Mouse (Mus musculus) thymus, postnatal 14 days (tissue): ENCODE data around the gene Dst.
"Not testable (repeated sequence)": the region's sequence is repeated elsewhere in the genome, so short reads cannot be mapped to it uniquely, and the experiment has no call there.

ENCODE experiments used
- DNase-seq: peaks from one replicate; pipeline ENCODE4 v3.0.0; 2021

Dst gene

DNA sequence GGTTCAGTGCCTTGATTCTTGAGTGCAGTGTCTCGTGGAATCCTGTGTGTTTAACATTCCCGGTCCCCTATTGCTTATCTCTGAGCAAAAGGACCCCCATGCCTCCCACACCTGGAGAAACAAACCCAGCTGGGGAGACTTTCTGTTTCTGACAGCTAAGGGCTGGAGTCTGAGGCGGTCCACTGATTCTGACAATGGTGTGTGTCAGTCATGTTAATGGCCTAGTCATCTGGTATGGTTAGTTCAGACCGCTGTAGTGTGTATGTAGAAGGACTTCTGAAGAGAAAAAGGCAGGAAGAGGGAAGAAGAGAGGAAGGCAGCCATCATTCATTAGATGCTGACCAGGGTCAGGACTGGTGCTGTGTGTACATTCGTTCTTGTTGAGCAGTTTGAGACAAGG, 125.0 kb downstream of the Dst start:
- DNase-seq: no peak

DNA sequence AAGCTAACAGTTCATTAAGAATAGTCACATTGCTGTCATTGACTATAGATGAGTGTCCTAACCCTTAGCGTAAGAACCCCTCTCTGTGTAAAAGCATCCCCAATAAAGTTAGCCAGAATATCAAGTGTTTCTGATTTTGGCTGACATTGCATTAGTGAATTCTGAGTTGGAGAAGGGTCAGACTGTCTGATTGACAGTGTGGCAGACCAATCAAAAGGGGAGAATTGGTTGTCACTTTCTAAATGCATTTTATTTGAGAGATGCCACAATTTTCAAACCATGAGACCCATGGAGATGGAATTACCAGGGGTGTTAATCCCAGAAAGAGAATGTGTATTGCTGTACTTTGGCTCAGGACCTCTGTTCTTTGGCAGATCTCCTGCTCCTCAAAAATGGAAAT, 125.5 kb downstream of the Dst start:
- DNase-seq: no peak

GRCm38 (mm10) chr1:34033958-34034357, 125.9 kb downstream of the Dst start:
- no peak for DNase-seq

GRCm38 (mm10) chr1:34036111-34036510, 128.1 kb downstream of the Dst start:
- DNase-seq: no peak

DNA sequence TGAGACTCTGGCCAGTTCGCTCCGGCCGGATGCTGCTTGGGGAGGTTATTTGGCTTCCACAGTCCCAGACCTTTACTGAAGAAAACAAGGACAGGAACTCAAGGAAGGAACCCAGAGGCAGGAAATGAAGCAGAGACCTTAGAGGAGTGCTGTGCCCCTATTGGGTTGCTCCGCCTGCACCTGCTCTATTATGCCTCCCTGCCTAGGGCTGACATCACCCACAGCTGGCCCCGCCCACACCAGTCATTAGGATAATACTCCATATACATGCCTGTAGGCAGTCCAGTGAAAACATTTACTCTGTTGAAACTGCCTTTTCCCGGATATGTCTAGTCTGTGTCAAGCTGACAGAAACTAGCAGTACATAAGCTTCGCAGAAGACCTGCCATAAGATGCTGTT, 130.5 kb downstream of the Dst start:
- DNase-seq: no peak

- DNase-seq: no peak
Observed at GRCm38 (mm10) chr1:34040049-34040448, 132.0 kb downstream of the Dst start.

- DNase-seq: no peak
Observed at GRCm38 (mm10) chr1:34040901-34041721, 133.1 kb downstream of the Dst start.

DNA sequence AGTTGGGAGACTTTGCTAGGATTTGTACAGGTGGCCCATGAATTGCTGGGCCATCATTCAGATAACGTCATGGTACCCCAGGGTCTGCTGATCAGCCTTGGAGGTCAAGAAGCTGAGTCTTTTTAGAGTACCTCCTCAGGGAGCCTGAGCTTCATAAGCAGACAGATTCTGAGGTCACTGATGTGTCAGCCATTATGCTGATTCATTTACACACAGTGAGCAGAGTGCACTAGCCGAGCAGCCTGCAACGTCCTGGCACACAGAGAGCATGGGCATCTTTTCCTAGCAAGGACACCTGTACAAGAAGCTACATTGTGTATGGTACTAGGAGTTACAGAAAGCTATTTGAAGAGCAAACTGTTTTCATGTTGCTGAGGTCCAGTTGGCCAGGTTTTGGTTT, 134.3 kb downstream of the Dst start:
- no peak for DNase-seq

- no peak for DNase-seq
Observed at GRCm38 (mm10) chr1:34043327-34043726, 135.3 kb downstream of the Dst start.

GRCm38 (mm10) chr1:34043836-34044550, 136.0 kb downstream of the Dst start:
- DNase-seq: no peak

DNA sequence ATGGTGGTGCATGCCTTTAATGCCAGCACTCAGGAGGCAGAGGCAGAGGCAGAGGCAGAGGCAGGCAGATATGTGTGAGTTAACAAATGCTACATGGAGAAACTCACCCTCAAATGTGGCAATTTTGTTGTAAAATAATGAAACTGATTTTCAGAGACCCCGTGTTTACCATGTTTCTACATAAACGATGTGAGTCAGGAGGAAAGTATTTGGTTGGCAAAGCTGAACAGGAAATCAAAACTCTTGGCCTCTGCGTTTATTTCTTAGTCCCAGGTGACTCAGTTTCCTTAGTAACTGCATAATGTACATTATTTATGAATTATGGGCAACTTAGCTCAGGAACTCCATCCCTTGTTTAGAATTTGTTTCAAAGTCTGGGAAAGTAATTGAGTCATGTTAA, 136.7 kb downstream of the Dst start:
- no peak for DNase-seq

- no peak for DNase-seq
Observed at GRCm38 (mm10) chr1:34047285-34047684, 139.3 kb downstream of the Dst start.

GRCm38 (mm10) chr1:34051251-34051650, 143.2 kb downstream of the Dst start:
- DNase-seq: no peak

- no peak for DNase-seq
Observed at GRCm38 (mm10) chr1:34052422-34052821, 144.4 kb downstream of the Dst start.

DNA sequence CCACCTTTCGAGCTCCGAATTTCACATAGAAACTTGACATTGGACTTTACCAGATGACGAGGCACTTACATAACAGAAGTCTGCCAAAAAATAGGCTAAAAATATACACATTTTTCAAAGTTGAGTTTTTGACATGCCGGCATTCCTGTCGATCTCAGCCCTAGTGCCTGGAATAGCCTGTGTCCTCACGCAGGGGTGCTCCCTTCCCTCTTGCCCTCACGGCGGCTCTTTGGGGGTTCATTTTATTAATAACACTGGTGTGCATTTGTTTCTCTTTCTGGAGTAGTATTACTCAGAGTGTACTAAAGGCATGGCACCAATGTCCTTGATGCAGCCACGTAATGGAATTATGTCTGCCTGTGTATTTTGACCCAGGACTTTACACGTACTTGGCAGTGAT, 146.9 kb downstream of the Dst start:
- DNase-seq: no peak

DNA sequence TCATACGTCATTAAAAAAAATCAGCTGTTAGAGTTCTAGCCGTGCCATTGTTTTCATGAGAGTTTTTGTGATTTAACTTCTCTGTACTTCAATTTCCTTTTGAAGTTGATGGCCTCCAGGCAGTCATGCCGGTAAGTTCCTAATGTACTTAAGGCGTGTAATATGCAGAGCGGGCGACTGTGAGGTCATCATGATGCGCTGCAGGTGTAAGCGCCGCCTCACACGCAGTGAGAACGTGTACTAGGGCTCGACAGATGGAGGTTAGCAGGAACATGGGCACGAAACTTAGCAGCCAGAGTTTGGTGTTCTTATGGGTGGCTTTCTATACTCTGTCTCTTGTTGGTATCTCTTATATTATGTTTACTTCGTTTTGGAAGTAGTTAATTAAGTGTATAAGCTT, 148.6 kb downstream of the Dst start:
- no peak for DNase-seq

DNA sequence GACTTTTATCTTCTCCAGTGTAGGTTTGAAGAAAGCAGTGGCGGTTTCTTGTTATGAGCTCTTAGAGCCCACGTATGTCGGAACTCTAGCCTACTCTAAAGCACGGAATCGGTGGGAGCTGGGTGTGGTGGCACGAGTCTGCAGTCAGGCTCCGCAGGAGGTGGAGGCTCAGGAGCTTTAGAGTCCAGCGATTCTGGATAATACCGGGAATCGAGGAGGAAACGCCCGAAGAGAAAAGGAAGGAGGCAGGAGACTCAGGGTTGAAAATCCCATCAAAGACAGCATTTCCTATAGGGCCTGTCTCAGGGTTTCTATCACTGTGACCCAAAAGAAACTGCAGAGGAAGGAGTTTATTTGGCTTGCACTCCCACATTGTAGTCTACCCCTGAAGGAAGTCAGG, 151.2 kb downstream of the Dst start:
- no peak for DNase-seq

- DNase-seq: no peak
Observed at GRCm38 (mm10) chr1:34060446-34060845, 152.4 kb downstream of the Dst start.

GRCm38 (mm10) chr1:34061078-34061477, 153.1 kb downstream of the Dst start:
- DNase-seq: peak; percentile 75

DNA sequence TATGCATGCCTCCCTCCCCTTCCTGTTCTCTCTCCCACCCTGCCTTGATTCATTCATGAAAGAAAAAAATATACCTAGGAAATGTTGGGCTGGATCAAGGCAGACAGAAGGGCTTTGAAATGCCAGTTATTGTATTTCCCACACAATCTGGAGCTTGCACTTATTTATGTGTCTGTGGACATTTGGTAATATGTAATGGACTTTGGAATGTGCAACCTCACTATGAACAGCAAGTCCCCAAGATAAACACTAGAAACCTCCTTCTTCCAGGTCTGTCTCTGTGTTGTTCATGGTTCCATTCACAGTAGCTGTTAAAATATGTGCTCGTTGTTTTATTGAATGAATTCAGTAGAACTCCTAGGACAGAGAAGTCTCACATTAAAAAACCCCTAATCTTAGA, 153.8 kb downstream of the Dst start:
- no peak for DNase-seq

DNA sequence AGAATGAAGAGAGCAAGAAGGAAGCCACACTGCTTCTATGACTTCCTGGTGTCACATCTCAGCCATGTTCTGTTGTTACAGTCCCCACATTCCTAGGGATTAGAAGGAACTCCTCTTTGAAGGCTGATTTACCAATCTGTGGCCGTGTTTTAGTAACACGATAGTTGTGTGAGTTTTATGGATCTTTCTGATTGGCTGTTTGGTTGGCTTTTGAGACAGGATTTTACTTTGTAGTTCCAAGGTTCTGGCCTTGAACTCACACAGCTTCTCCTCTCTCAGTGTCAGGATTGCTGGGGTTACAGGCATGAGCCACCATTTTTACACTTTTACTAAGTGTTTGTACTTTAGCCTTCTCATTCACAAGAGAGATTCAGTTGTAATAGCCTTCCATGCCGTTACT, 155.9 kb downstream of the Dst start:
- no peak for DNase-seq

DNA sequence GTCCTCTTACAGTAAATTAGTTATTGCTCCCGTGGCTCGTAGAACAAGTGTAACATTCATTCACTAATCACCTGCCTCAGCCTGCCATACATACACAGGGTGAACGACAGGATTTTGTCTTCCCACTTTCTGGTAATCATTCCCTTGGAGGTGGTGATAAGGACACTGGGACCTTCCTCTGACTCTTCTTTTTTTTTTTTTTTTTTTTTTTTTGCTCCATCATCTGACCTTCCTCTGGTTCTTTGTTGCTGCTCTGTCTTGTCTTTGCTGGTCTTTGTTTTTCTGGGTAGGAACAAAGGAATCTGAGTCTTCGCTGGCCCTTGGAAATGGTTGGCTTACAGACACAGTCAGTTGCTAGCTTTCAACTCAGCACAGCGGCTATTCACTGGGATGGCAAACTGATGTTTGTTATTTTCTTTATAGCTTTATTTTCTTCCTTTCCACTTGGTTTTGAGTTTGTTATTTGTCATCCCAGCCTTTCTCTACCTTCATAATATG, 157.6 kb downstream of the Dst start:
- DNase-seq: no peak

- DNase-seq: not testable (repeated sequence)
Observed at GRCm38 (mm10) chr1:34066401-34066800, 158.4 kb downstream of the Dst start.

GRCm38 (mm10) chr1:34068341-34068740, 160.3 kb downstream of the Dst start:
- DNase-seq: peak; percentile 38
